Mouse (Mus musculus) hindbrain, embryonic 12.5 days (tissue): ENCODE results near the gene Pias1. TPM values are rescaled to one million over a fixed set of nuclear protein-coding genes. Genes with fewer than 3 reads are reported as not detected.

Source experiments
- ATAC-seq: fragments of 200-750 bp; cut with Nextera tagmentation; 2 replicates; pipeline ENCODE4 v1.8.0; 2017; ENCODE audit warnings: moderate TSS enrichment; ENCODE audit not compliant: low FRiP score
- H3K27ac ChIP-seq: fragments of 300-500 bp; sonication (generic); 2 replicates; pipeline ENCODE4 v1.5.1; 2016; ENCODE audit warnings: mild to moderate bottlenecking
- H3K27me3 ChIP-seq: fragments of 300-500 bp; sonication (generic); 2 replicates; pipeline ENCODE4 v1.6.1; 2016; ENCODE audit warnings: mild to moderate bottlenecking
- H3K36me3 ChIP-seq: fragments of 300-500 bp; sonication (generic); 2 replicates; pipeline ENCODE4 v1.6.1; 2016; ENCODE audit warnings: mild to moderate bottlenecking
- H3K4me1 ChIP-seq: fragments of 300-500 bp; sonication (generic); 2 replicates; pipeline ENCODE4 v1.6.1; 2016
- H3K4me2 ChIP-seq: fragments of 300-500 bp; sonication (generic); replicated peaks from 2 replicates; pipeline ENCODE4 v1.6.1; 2016; ENCODE audit warnings: mild to moderate bottlenecking
- H3K4me3 ChIP-seq: fragments of 300-500 bp; sonication (generic); 2 replicates; pipeline ENCODE4 v1.5.1; 2016; ENCODE audit warnings: mild to moderate bottlenecking
- H3K9ac ChIP-seq: fragments of 300-500 bp; sonication (generic); 2 replicates; pipeline ENCODE4 v1.6.1; 2016; ENCODE audit warnings: mild to moderate bottlenecking, moderate library complexity
- H3K9me3 ChIP-seq: fragments of 300-500 bp; sonication (generic); replicated peaks from 2 replicates; pipeline ENCODE4 v1.6.1; 2016; ENCODE audit warnings: mild to moderate bottlenecking
- WGBS: fragments of 180-500 bp; shearing (Covaris S2); methylation state at CpG from one replicate; pipeline ENCODE4 v1.1.7; 2016; 5-methylcytosine and 5-hydroxymethylcytosine counted together
- polyA plus RNA-seq: library from polyadenylated mRNA; unstranded; fragments of >200 nt; fragmentation: Nextera tagmentation; extraction: Ambion mirVana; gene quantifications from 2 replicates; pipeline ENCODE4 v1.2.1, GENCODE M21; 2016

Pias1 gene
- polyA plus RNA-seq, 1 experiment from 2014 or later: 62.3 TPM

DNA sequence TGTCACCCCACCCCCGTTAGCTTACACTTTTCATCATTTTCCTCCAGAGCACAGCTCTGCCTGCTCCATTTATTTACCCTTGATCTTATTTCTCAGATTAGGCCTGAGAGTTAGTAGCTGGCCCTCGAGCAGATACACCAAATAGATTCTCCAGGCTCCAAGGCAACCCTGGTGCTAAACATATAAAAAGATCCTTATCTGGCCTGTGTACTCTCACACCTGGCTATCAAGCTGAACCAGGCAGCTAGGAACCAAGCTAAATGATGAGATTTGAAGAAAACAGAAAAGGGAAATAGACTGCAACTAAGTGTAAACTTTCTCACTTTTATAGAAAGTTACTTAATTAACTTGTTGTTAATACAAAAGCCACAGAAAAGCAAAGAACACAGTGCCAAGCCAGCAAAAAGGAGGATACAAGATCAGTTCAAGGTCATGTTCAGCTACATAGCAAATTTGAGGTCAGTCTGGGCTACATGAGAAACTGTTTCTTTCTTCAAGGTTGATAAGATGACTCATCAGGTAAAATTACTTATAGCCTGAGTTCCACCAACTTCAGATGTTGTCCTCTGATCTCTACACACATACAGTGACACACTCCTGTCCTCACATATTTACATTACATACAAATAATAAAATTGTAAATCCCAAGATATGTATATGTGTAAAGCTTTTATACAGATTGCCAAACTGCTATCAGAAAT, 52.9 kb downstream of the Pias1 start:
- no peak overlapping the region for H3K9ac ChIP-seq
- no peaks in the 10 kb centered on the region for H3K27me3 ChIP-seq
- 75% methylated on average over 2 of the region's 2 CpGs for WGBS
- H3K27ac ChIP-seq: no peak overlapping the region
- no peak for ATAC-seq
- no peaks in the 10 kb centered on the region for H3K36me3 ChIP-seq
- no peak overlapping the region for H3K4me3 ChIP-seq
- H3K4me1 ChIP-seq: peaks cover 3% of the 10 kb centered on the region; the same call in 1 of the 2 replicates
- no peaks in the 10 kb centered on the region for H3K9me3 ChIP-seq
- no peak overlapping the region for H3K4me2 ChIP-seq

DNA sequence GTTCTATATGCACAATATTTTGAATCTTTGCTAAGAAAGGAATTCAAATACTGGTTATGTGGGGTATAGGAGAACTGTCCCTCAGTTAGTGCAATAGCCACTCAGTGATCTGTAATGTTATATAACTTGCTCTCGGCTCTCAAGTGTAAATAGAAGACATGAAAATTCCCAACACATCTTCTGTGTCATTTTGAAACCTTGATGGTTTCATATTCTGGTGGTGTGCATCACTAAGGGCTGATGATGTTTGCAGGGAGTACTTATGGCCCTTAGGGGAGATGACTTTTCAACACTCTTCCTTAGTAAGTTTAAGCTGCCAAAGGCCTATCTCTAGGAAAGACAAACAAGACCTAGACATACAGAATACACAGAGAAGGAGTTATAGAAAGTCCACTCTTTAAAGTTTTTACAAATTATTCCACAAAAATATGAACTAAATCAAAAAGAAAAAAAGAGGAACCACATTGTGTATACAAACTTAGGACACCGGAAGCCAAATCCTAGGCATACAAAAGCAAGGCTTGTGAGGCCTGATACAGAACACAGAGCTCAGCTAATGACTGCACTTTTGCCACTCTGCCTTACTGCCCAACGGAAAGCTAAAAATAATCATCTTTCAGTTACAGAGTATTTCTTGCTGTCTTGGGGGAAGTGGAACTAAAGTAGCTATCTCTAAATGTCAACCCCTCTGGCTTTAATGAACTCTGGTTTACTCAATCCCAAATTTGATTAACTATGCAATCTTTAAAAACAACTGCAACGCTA, 55.0 kb downstream of the Pias1 start:
- no peak overlapping the region for H3K9ac ChIP-seq
- no peak overlapping the region for H3K4me3 ChIP-seq
- H3K4me1 ChIP-seq: peaks cover 3% of the 10 kb centered on the region; the same call in 1 of the 2 replicates
- H3K36me3 ChIP-seq: no peaks in the 10 kb centered on the region
- WGBS: 87% methylated on average over 4 of the region's 4 CpGs
- no peak overlapping the region for H3K4me2 ChIP-seq
- H3K9me3 ChIP-seq: no peaks in the 10 kb centered on the region
- H3K27ac ChIP-seq: no peak overlapping the region
- ATAC-seq: no peak
- H3K27me3 ChIP-seq: no peaks in the 10 kb centered on the region

DNA sequence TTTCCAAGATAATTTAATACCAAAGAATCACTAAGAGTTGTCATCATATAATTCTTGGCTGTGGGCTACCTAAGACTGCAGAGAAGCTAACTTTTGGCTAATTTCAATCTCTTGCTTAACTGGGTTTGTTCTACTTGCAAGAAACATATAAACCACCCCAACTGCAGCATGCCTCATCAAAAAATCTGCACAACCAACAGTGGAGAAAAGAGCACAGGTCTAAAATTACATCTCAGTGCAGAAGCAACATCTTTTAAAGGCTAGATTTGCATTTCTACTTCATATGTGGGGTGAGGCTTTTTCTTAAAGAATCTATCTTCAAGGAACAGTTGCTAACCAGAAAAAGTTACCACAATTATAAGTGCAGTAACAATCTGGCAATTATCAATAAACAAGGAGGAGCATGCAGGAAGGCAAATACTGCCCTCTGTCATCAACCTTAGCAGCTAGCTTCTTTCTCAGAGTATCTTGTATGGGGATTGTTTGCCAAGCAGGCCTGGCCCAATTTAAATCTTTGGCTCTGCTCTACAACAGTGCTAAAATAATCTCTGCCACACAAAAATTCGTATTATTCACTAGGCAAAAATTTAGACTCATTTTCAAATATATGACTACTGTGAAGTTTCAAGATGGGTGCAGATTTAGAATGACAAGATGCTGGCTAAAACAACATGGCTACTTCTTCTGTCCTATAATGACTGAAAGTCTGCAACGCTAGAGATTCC, 62.7 kb downstream of the Pias1 start:
- Histone ChIP-seq H3K4me2 (no peak overlapping the region), H3K27me3 (no peaks in the 10 kb centered on the region), H3K4me3 (no peak overlapping the region), H3K9ac (no peak overlapping the region), H3K27ac (no peak overlapping the region), H3K4me1 (no peaks in the 10 kb centered on the region), H3K36me3 (0 out of 2 replicates have a peak, but pooled peaks cover 2% of the 10 kb centered on the region), H3K9me3 (no peaks in the 10 kb centered on the region)
- 92% methylated on average over 2 of the region's 2 CpGs for WGBS
- ATAC-seq: no peak

DNA sequence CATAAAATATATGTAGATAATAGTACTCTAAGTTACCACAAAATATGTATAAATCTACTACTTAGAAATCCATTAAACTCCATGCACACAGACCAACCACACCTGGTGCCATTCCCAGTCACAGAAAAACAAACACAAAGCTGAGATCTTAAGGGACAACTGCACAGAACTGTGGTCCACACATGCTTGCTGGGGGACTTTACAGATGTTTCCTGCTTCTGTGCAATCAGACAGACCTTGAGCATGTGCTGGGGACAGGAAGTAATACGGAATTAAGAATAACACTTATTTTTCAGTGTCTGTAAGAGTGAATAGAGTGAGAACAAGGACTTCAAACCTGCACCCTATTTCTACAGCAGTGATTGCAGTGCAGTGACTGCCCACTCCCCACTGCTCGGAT, 66.8 kb downstream of the Pias1 start:
- no peak for ATAC-seq
- H3K36me3 ChIP-seq: peaks cover 23% of the 10 kb centered on the region
- H3K27ac ChIP-seq: no peak overlapping the region
- peaks cover 3% of the 10 kb centered on the region; the same call in 1 of the 2 replicates for H3K9me3 ChIP-seq
- H3K4me2 ChIP-seq: no peak overlapping the region
- no peak overlapping the region for H3K4me3 ChIP-seq
- no peak overlapping the region for H3K9ac ChIP-seq
- WGBS: 79% methylated on average over 2 of the region's 2 CpGs
- H3K4me1 ChIP-seq: no peaks in the 10 kb centered on the region
- no peaks in the 10 kb centered on the region for H3K27me3 ChIP-seq

DNA sequence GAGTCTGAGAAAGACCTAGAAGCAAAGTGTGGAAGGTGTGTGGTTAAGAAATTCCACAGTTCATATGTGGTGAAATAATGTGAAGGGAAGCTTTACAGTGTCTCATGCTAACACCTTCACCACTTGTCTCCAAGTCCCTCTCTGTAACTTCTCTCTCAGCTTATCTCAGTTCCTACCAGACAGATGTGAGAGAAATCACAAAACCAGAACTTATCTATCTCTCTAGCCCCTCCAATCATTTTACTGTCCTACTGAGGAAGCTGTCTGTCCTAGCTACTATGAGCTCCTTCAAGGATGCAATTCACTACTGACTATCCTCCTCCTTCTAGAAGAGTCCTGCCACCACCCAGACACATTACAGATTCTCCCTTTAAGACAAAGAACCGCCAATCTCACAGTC, 70.7 kb downstream of the Pias1 start:
- ATAC-seq: no peak
- H3K4me2 ChIP-seq: no peak overlapping the region
- H3K36me3 ChIP-seq: peaks cover 37% of the 10 kb centered on the region
- H3K4me3 ChIP-seq: no peak overlapping the region
- H3K27ac ChIP-seq: no peak overlapping the region
- peaks cover 10% of the 10 kb centered on the region; the same call in 1 of the 2 replicates for H3K9me3 ChIP-seq
- 100% methylated on average over 1 of the region's 1 CpGs for WGBS
- no peaks in the 10 kb centered on the region for H3K27me3 ChIP-seq
- H3K9ac ChIP-seq: no peak overlapping the region
- no peaks in the 10 kb centered on the region for H3K4me1 ChIP-seq

DNA sequence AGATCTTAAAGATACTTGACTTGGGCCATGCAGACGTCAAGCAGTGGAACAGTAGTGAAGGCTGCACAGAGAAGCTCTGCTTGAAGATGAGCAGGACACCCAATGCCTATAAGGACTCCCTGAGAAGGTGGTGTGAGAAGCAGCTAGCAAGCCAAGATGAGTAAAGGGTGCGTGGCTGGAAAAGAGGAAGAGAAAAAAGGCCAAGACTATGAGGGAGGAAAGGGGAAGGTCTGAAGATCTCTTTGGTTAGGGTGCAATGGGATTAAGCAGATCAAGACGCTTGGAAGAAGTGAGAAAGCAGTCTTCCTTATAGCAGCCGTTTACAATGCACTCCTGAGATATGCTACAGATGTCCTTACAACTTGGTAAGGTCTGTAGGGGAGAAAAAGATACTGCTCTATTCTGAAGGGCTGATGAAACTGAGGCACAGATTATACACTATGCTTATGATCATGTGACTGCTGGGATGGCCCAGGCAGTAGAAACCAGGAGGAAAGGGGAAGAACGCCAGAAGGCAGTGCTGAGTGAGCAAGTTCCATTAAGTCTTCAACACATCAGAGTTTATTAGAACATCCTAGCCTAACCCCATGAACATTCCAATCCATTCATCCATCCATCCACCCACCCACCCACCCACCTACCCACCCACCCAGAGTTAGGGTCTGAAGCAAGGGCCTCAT, 74.2 kb downstream of the Pias1 start:
- no peak for ATAC-seq
- Histone ChIP-seq H3K4me3 (no peak overlapping the region), H3K36me3 (peaks cover 55% of the 10 kb centered on the region), H3K9ac (no peak overlapping the region), H3K9me3 (peaks cover 10% of the 10 kb centered on the region; the same call in 1 of the 2 replicates), H3K4me1 (no peaks in the 10 kb centered on the region), H3K27ac (no peak overlapping the region), H3K4me2 (no peak overlapping the region), H3K27me3 (no peaks in the 10 kb centered on the region)
- 89% methylated on average over 5 of the region's 5 CpGs for WGBS

- no peak for ATAC-seq
- WGBS: 98% methylated on average over 8 of the region's 8 CpGs
- peaks cover 33% of the 10 kb centered on the region for H3K36me3 ChIP-seq
- no peak overlapping the region for H3K4me3 ChIP-seq
- no peak overlapping the region for H3K9ac ChIP-seq
- no peaks in the 10 kb centered on the region for H3K9me3 ChIP-seq
- no peaks in the 10 kb centered on the region for H3K4me1 ChIP-seq
- no peaks in the 10 kb centered on the region for H3K27me3 ChIP-seq
- no peak overlapping the region for H3K27ac ChIP-seq
- H3K4me2 ChIP-seq: no peak overlapping the region
These were observed 82.7 kb downstream of the Pias1 start for GRCm38 (mm10) chr9:62905039-62905438.

GRCm38 (mm10) chr9:62903841-62904240, 83.9 kb downstream of the Pias1 start:
- H3K4me3 ChIP-seq: no peak overlapping the region
- H3K9ac ChIP-seq: no peak overlapping the region
- WGBS: 95% methylated on average over 2 of the region's 2 CpGs
- no peaks in the 10 kb centered on the region for H3K27me3 ChIP-seq
- ATAC-seq: no peak
- no peak overlapping the region for H3K27ac ChIP-seq
- H3K9me3 ChIP-seq: no peaks in the 10 kb centered on the region
- no peaks in the 10 kb centered on the region for H3K4me1 ChIP-seq
- no peak overlapping the region for H3K4me2 ChIP-seq
- H3K36me3 ChIP-seq: peaks cover 25% of the 10 kb centered on the region

DNA sequence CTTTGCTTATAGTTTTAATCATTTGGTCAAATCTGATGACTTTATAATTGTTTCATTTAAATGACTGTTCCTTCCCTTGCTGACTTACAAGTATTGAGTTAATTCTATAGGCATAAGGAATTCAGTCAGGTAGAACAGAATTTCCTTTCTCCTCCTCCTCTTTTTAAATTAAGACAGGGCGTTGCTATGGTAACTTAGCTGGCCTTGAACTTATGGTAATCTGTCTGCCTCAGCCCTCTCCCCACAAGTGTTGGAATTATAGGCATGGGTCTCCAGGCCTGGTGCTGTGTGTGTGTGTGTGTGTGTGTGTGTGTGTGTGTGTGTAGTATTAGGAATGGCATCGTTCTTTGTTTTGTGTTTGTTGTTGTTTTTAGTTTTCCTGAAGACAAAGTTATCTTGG, 86.0 kb downstream of the Pias1 start:
- H3K9ac ChIP-seq: no peak overlapping the region
- 87% methylated on average over 2 of the region's 2 CpGs for WGBS
- no peak for ATAC-seq
- peaks cover 22% of the 10 kb centered on the region for H3K36me3 ChIP-seq
- no peak overlapping the region for H3K27ac ChIP-seq
- H3K4me1 ChIP-seq: no peaks in the 10 kb centered on the region
- H3K9me3 ChIP-seq: no peaks in the 10 kb centered on the region
- H3K4me2 ChIP-seq: no peak overlapping the region
- H3K27me3 ChIP-seq: no peaks in the 10 kb centered on the region
- no peak overlapping the region for H3K4me3 ChIP-seq

GRCm38 (mm10) chr9:62894486-62894885, 93.2 kb downstream of the Pias1 start:
- WGBS: 77% methylated on average over 1 of the region's 1 CpGs
- H3K4me3 ChIP-seq: no peak overlapping the region
- H3K4me1 ChIP-seq: no peaks in the 10 kb centered on the region
- H3K9ac ChIP-seq: no peak overlapping the region
- no peaks in the 10 kb centered on the region for H3K9me3 ChIP-seq
- no peak overlapping the region for H3K4me2 ChIP-seq
- ATAC-seq: no peak
- no peaks in the 10 kb centered on the region for H3K27me3 ChIP-seq
- H3K27ac ChIP-seq: no peak overlapping the region
- H3K36me3 ChIP-seq: peaks cover 28% of the 10 kb centered on the region

DNA sequence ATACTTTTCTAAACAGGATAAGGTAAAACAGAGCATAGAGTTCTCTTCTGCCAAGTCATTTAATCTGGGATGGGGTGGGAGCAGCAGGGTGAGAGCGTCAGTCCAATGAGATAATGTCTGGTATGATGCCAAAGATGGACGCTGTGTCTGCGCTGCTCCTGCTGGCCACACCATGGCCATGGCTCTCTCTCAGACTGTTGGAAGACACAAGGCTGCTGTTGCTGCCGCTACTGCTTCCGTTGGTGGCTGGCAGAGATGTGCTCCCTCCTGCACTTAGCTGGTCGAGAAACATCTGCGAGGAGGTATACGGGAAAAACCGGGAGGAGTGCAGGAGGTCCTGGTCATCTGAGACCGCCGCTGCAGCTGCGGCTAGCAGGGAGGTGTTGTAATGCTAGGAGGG, 105.9 kb downstream of the Pias1 start:
- Histone ChIP-seq H3K36me3 (peaks cover 45% of the 10 kb centered on the region), H3K4me2 (no peak overlapping the region), H3K4me1 (no peaks in the 10 kb centered on the region), H3K27me3 (no peaks in the 10 kb centered on the region), H3K9ac (no peak overlapping the region), H3K27ac (no peak overlapping the region), H3K9me3 (no peaks in the 10 kb centered on the region), H3K4me3 (no peak overlapping the region)
- no peak for ATAC-seq
- WGBS: 78% methylated on average over 12 of the region's 12 CpGs

- H3K4me3 ChIP-seq: no peak overlapping the region
- no peak overlapping the region for H3K4me2 ChIP-seq
- H3K27ac ChIP-seq: no peak overlapping the region
- WGBS: 96% methylated on average over 2 of the region's 2 CpGs
- no peak for ATAC-seq
- no peaks in the 10 kb centered on the region for H3K27me3 ChIP-seq
- no peak overlapping the region for H3K9ac ChIP-seq
- H3K9me3 ChIP-seq: no peaks in the 10 kb centered on the region
- peaks cover 22% of the 10 kb centered on the region for H3K36me3 ChIP-seq
- no peaks in the 10 kb centered on the region for H3K4me1 ChIP-seq
These were observed 109.9 kb downstream of the Pias1 start for GRCm38 (mm10) chr9:62877825-62878224.
